Mouse (Mus musculus): ENCODE results near the gene Snx29. TPM values are rescaled to one million over a fixed set of nuclear protein-coding genes. Genes with fewer than 3 reads are reported as not detected.

The Snx29 gene
- polyA plus RNA-seq, 1 experiment from 2014 or later = 10.0 TPM

DNA sequence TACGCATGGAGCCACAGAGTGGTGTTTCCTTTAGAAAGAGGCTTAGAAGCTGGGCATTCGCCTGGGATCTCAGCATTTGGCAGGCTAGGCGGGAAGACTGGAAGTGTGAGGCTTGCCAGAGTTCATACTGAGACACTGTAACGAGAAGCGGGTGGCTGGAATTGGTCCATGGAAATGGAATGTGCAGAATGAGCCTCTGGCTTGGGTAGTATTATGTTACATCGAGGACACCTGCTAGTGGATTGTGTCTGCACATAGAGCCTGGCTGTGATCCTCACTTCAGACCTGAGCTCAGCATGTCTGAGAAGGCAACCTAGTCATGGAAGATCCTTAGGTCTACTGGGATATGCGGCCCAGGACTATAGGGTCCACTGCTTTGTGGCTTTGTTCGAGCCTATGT is 209.9 kb downstream of the Snx29 start:
- peak; percentile 39 for DNase-seq (ENCODE audit: low spot score, missing footprints)
- WGBS = 91% methylated on average over 8 of the region's 8 CpGs
- no peak overlapping the region for H3K4me2 ChIP-seq
- no peak overlapping the region for H3K4me3 ChIP-seq (ENCODE audit: low read depth, low read length)
- no peak for ATAC-seq (ENCODE audit: low FRiP score)
- no peak overlapping the region for H3K27ac ChIP-seq (ENCODE audit: low read depth, low read length)
- no peak overlapping the region for H3K9ac ChIP-seq (ENCODE audit: low read length)
- no peaks in the 10 kb centered on the region for H3K36me3 ChIP-seq (ENCODE audit: control insufficient read depth, insufficient read depth, low read length)
- H3K9me3 ChIP-seq (ENCODE audit: control insufficient read depth, low read length) = no peaks in the 10 kb centered on the region
- H3K4me1 ChIP-seq (ENCODE audit: control insufficient read depth, insufficient read depth, low read length) = peaks cover 1% of the 10 kb centered on the region; the same call in 1 of the 2 replicates
- H3K27me3 ChIP-seq (ENCODE audit: control insufficient read depth, insufficient read depth, low read length) = no peaks in the 10 kb centered on the region

DNA sequence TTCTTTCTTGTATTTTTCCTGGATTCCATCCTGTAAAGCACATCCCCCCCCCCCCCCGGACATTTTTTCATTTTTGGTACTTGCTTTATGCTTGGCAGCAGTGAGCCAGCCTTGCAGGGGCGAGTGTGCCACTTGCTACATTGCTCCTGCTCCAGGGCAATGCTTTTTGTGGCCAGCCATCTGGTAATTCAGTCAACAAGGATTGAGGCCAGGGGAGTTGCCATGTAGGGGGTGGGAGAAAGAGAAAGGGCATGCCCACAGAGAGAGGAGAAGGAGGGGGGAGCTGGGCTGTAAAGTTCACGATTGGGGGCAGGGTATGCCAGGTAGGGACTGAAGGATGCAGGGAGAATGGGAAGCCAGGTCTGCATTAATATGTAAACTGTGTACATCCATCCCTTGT is 210.7 kb downstream of the Snx29 start:
- Histone ChIP-seq H3K36me3 (ENCODE audit: control insufficient read depth, insufficient read depth, low read length) (no peaks in the 10 kb centered on the region), H3K27me3 (ENCODE audit: control insufficient read depth, insufficient read depth, low read length) (no peaks in the 10 kb centered on the region), H3K4me3 (ENCODE audit: low read depth, low read length) (no peak overlapping the region), H3K4me2 (no peak overlapping the region), H3K27ac (ENCODE audit: low read depth, low read length) (no peak overlapping the region), H3K9ac (ENCODE audit: low read length) (no peak overlapping the region), H3K9me3 (ENCODE audit: control insufficient read depth, low read length) (no peaks in the 10 kb centered on the region), H3K4me1 (ENCODE audit: control insufficient read depth, insufficient read depth, low read length) (peaks cover 6% of the 10 kb centered on the region; the same call in 1 of the 2 replicates)
- ATAC-seq (ENCODE audit: low FRiP score) (no peak), DNase-seq (ENCODE audit: low spot score, missing footprints) (peak; percentile 39)
- 71% methylated on average over 3 of the region's 3 CpGs for WGBS

DNA sequence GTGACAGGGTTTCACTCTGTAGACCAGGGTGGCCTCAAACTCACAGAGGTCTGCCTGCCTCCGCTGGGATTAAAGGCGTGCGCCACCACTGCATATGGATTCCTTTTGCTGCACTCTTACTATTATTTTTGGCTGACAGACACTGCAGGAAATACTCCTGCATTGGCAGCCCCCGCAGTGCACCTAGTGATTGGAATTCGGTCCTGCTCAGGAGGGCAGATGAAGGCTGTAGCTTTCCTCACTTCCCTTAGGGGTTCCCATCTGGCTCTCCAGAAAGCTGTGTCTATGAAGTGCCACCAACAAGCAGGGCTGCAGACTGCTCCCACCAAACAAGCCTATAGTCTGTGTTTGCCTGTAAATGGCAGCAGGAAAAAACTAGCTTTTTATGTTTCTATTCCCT is 215.0 kb downstream of the Snx29 start:
- H3K27me3 ChIP-seq (ENCODE audit: control insufficient read depth, insufficient read depth, low read length) = no peaks in the 10 kb centered on the region
- no peak overlapping the region for H3K4me3 ChIP-seq (ENCODE audit: low read depth, low read length)
- H3K9ac ChIP-seq (ENCODE audit: low read length) = no peak overlapping the region
- H3K36me3 ChIP-seq (ENCODE audit: control insufficient read depth, insufficient read depth, low read length) = no peaks in the 10 kb centered on the region
- ATAC-seq (ENCODE audit: low FRiP score) (no peak), DNase-seq (ENCODE audit: low spot score, missing footprints) (no peak)
- no peaks in the 10 kb centered on the region for H3K9me3 ChIP-seq (ENCODE audit: control insufficient read depth, low read length)
- 39% methylated on average over 5 of the region's 5 CpGs for WGBS
- H3K4me2 ChIP-seq = no peak overlapping the region
- H3K4me1 ChIP-seq (ENCODE audit: control insufficient read depth, insufficient read depth, low read length) = peaks cover 6% of the 10 kb centered on the region; the same call in 1 of the 2 replicates
- H3K27ac ChIP-seq (ENCODE audit: low read depth, low read length) = no peak overlapping the region

DNA sequence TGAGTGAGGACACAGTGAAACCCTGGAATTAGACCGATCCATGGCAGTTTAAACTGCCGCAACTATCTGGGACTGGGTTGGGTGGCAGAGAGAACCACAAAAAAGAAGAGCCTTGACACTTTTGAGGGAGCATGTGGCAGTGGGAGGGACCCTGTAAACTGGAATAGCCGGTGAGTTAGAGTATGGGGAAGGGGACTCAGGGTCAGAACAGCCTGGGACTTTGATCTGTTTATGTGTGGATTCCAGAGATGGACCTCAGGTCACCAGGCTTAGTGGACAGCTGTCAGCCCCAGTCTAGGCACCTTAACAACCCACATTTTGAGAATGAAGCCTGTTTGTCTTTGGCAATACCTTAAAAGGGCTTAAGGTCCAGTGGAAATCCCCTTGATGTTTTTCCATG is 215.5 kb downstream of the Snx29 start:
- DNase-seq (ENCODE audit: low spot score, missing footprints) (peak; percentile 89), ATAC-seq (ENCODE audit: low FRiP score) (0 out of 2 replicates have a peak, but pooled peaks have one; percentile 16)
- Histone ChIP-seq H3K4me1 (ENCODE audit: control insufficient read depth, insufficient read depth, low read length) (peaks cover 6% of the 10 kb centered on the region; the same call in 1 of the 2 replicates), H3K27me3 (ENCODE audit: control insufficient read depth, insufficient read depth, low read length) (no peaks in the 10 kb centered on the region), H3K27ac (ENCODE audit: low read depth, low read length) (no peak overlapping the region), H3K4me3 (ENCODE audit: low read depth, low read length) (no peak overlapping the region), H3K36me3 (ENCODE audit: control insufficient read depth, insufficient read depth, low read length) (no peaks in the 10 kb centered on the region), H3K4me2 (no peak overlapping the region), H3K9ac (ENCODE audit: low read length) (no peak overlapping the region), H3K9me3 (ENCODE audit: control insufficient read depth, low read length) (no peaks in the 10 kb centered on the region)
- 26% methylated on average over 3 of the region's 3 CpGs for WGBS

DNA sequence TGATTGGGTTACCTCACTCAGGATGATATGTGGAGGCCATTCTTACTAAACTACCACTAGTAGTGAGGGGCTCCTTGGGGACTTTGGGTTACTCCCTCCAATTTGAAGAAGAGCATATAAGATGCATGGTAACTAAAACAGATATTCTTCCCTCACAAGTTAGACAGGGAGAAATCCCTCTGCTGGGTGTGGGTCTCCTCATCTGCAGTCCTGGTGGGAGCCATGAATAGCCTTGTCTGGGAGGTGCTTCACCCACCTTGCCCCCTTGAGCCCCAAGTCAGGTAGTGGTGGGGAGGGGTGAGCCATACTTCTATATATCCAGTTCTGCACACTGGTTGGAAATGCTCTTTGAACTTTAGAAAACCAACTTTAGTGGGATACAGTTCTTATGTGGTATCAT is 218.3 kb downstream of the Snx29 start:
- Histone ChIP-seq H3K4me1 (ENCODE audit: control insufficient read depth, insufficient read depth, low read length) (peaks cover 6% of the 10 kb centered on the region; the same call in 1 of the 2 replicates), H3K9ac (ENCODE audit: low read length) (no peak overlapping the region), H3K4me3 (ENCODE audit: low read depth, low read length) (no peak overlapping the region), H3K27ac (ENCODE audit: low read depth, low read length) (no peak overlapping the region), H3K4me2 (no peak overlapping the region), H3K36me3 (ENCODE audit: control insufficient read depth, insufficient read depth, low read length) (no peaks in the 10 kb centered on the region), H3K9me3 (ENCODE audit: control insufficient read depth, low read length) (no peaks in the 10 kb centered on the region), H3K27me3 (ENCODE audit: control insufficient read depth, insufficient read depth, low read length) (no peaks in the 10 kb centered on the region)
- ATAC-seq (ENCODE audit: low FRiP score) (no peak), DNase-seq (ENCODE audit: low spot score, missing footprints) (peak; percentile 78)

DNA sequence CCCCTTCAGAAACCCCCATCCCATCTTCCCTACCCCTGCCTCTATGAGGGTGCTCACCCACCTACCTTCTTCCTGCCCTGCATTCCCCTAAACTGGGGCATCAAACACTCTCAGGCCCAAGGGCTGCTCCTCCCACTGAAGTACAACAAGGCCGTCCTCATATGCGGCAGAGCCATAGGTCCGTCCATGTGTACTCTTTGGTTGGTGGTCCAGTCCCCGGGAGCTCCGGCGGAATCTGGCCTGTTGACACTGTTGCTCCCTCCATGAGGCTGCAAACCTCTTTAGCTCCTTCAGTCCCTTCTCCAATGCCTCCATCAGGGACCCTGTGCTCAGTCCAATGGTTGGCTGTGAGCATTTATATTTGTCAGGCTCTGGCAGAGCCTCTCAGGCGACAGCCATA is 219.1 kb downstream of the Snx29 start:
- no peak for DNase-seq (ENCODE audit: low spot score, missing footprints)
- H3K4me2 ChIP-seq = no peak overlapping the region
- H3K4me3 ChIP-seq (ENCODE audit: low read depth, low read length) = no peak overlapping the region
- no peak overlapping the region for H3K9ac ChIP-seq (ENCODE audit: low read length)
- ATAC-seq (ENCODE audit: low FRiP score) = no peak
- no peak overlapping the region for H3K27ac ChIP-seq (ENCODE audit: low read depth, low read length)
- H3K36me3 ChIP-seq (ENCODE audit: control insufficient read depth, insufficient read depth, low read length) = no peaks in the 10 kb centered on the region
- H3K9me3 ChIP-seq (ENCODE audit: control insufficient read depth, low read length) = no peaks in the 10 kb centered on the region
- H3K4me1 ChIP-seq (ENCODE audit: control insufficient read depth, insufficient read depth, low read length) = peaks cover 6% of the 10 kb centered on the region; the same call in 1 of the 2 replicates
- no peaks in the 10 kb centered on the region for H3K27me3 ChIP-seq (ENCODE audit: control insufficient read depth, insufficient read depth, low read length)
- 93% methylated on average over 7 of the region's 7 CpGs for WGBS

DNA sequence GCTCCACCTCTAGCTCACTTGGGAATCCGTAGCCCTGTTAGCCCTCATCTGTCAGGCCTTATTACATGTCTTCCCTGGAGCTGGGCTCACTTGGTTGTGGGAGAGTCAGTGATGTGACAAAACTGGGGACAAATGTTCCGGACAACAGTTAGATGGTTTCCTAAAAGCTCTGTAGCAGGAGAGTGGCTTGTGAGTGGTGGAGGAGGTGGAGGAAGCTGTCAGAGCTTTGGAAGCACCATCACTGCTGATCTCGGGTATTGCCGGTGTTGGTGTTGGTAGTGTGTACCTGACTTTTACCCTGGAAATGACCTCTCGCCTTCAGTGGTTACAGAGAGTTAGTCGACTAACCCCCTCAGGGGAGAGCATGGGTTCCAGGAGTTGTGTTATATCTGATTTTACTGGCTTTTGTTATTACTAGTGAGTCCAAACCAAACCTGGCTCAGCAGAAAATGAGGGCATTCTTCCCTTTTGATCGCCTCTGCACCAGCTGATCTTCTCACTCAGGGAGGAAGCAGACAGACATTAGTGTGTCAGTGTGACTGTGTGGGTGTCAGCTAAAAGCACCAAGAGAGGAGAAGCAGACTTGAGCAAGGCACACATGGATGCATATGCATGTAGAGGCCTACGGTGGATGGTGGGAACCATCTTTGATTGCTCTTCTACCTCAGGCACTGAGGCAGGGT is 227.5 kb downstream of the Snx29 start:
- 87% methylated on average over 8 of the region's 8 CpGs for WGBS
- H3K4me3 ChIP-seq (ENCODE audit: low read depth, low read length) = no peak overlapping the region
- H3K4me2 ChIP-seq = no peak overlapping the region
- no peaks in the 10 kb centered on the region for H3K36me3 ChIP-seq (ENCODE audit: control insufficient read depth, insufficient read depth, low read length)
- ATAC-seq (ENCODE audit: low FRiP score) (no peak), DNase-seq (ENCODE audit: low spot score, missing footprints) (peak; percentile 69)
- no peaks in the 10 kb centered on the region for H3K27me3 ChIP-seq (ENCODE audit: control insufficient read depth, insufficient read depth, low read length)
- H3K4me1 ChIP-seq (ENCODE audit: control insufficient read depth, insufficient read depth, low read length) = no peaks in the 10 kb centered on the region
- H3K27ac ChIP-seq (ENCODE audit: low read depth, low read length) = no peak overlapping the region
- no peak overlapping the region for H3K9ac ChIP-seq (ENCODE audit: low read length)
- H3K9me3 ChIP-seq (ENCODE audit: control insufficient read depth, low read length) = no peaks in the 10 kb centered on the region

DNA sequence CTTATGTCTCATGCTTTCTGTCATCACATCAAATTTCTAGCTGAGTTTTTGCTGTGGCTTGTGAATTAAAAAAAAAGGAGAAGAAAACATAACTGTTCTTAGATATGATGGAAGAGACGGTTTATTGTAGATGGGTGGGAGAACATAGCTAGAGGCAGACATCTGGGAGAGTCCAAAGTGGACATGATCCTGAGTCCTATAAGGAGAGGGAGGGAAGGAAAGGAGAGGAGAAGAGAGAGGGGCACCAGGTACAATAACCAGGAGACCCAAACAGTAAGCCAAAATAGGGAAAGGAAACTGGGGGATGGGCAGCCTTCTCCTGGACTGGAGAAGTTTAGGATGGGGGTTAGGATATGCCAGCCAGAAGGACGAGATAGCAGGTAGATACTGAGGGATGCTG is 239.0 kb downstream of the Snx29 start:
- ATAC-seq (ENCODE audit: low FRiP score) = no peak
- H3K27ac ChIP-seq (ENCODE audit: low read depth, low read length) = no peak overlapping the region
- H3K27me3 ChIP-seq (ENCODE audit: control insufficient read depth, insufficient read depth, low read length) = no peaks in the 10 kb centered on the region
- no peak overlapping the region for H3K4me2 ChIP-seq
- no peaks in the 10 kb centered on the region for H3K4me1 ChIP-seq (ENCODE audit: control insufficient read depth, insufficient read depth, low read length)
- WGBS = 82% methylated on average over 2 of the region's 2 CpGs
- H3K4me3 ChIP-seq (ENCODE audit: low read depth, low read length) = no peak overlapping the region
- H3K9ac ChIP-seq (ENCODE audit: low read length) = no peak overlapping the region
- H3K36me3 ChIP-seq (ENCODE audit: control insufficient read depth, insufficient read depth, low read length) = no peaks in the 10 kb centered on the region
- DNase-seq (ENCODE audit: low spot score, missing footprints) = peak; percentile 53
- no peaks in the 10 kb centered on the region for H3K9me3 ChIP-seq (ENCODE audit: control insufficient read depth, low read length)

DNA sequence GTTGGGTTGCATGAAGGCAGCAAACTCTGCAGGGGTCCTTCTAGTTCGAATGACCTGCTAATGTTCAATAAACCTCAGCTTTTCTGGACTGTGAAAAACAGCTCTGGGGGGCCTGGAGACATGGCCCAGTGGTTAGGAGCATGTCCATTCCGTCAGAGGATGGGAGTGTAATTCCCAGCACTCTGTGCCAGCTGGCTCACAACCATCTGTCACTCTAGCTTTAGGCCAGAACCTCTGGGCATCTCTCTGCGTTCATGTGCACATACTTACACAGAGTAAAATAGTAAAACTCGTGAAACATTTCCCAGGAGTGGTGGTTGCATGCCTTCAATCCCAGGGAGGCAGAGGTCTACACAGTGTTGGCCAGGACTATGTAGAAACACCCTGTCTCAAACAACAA is 241.1 kb downstream of the Snx29 start:
- Histone ChIP-seq H3K36me3 (ENCODE audit: control insufficient read depth, insufficient read depth, low read length) (no peaks in the 10 kb centered on the region), H3K4me1 (ENCODE audit: control insufficient read depth, insufficient read depth, low read length) (no peaks in the 10 kb centered on the region), H3K4me2 (no peak overlapping the region), H3K9me3 (ENCODE audit: control insufficient read depth, low read length) (no peaks in the 10 kb centered on the region), H3K27me3 (ENCODE audit: control insufficient read depth, insufficient read depth, low read length) (no peaks in the 10 kb centered on the region), H3K27ac (ENCODE audit: low read depth, low read length) (no peak overlapping the region), H3K4me3 (ENCODE audit: low read depth, low read length) (no peak overlapping the region), H3K9ac (ENCODE audit: low read length) (no peak overlapping the region)
- no peak for ATAC-seq (ENCODE audit: low FRiP score)
- 74% methylated on average over 4 of the region's 4 CpGs for WGBS
- DNase-seq (ENCODE audit: low spot score, missing footprints) = peak; percentile 26
